Mouse (Mus musculus): ENCODE measurements around the gene Gsk3a.
"Not testable (repeated sequence)": the region's sequence is repeated elsewhere in the genome, so short reads cannot be mapped to it uniquely, and the experiment has no call there.

The Gsk3a gene

DNA sequence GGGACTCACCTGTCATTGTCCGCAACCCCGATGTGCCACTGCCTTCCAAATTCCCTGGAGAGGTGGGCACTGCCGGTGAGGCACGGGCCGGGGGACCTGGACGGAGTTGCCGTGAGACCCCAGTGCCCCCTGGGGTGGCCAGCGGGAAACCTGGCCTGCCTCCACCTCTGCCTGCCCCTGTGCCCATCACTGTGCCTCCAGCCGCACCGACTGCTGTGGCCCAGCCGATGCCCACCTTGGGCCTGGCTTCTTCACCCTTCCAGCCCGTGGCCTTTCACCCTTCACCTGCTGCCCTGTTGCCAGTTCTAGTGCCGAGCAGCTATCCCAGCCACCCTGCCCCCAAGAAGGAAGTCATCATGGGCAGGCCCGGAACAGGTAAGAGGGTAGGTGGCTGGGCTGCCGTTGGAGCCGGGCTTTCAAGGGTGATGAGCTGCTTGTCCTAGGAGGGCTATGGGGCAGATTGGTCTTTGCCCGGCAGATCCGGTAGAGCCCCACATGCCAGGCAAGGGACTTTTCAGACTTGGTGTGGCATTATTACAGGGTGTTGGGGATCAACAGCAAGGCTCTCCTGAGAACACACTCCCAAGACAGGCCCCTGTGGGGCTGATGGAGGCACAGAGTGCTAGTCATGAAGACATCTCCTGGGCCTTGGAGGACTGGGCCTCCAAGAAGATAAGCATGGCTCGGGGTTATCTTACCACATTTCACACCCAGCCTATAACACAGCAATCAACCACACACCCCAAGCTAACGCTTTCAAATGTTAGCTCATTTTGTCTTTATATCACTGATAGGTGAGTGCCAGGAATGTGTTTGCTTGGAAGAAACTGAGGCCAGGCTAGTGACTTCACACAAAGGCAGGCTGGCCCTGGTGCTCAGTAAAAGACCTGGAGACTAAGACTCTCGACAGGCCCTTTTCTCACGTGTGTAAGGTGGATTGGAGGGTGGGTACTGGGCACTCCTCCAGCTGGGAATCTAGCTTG, 35.9 kb upstream of the Gsk3a start:
- DNase-seq (ENCODE audit: low read depth, low spot score), result no peak

DNA sequence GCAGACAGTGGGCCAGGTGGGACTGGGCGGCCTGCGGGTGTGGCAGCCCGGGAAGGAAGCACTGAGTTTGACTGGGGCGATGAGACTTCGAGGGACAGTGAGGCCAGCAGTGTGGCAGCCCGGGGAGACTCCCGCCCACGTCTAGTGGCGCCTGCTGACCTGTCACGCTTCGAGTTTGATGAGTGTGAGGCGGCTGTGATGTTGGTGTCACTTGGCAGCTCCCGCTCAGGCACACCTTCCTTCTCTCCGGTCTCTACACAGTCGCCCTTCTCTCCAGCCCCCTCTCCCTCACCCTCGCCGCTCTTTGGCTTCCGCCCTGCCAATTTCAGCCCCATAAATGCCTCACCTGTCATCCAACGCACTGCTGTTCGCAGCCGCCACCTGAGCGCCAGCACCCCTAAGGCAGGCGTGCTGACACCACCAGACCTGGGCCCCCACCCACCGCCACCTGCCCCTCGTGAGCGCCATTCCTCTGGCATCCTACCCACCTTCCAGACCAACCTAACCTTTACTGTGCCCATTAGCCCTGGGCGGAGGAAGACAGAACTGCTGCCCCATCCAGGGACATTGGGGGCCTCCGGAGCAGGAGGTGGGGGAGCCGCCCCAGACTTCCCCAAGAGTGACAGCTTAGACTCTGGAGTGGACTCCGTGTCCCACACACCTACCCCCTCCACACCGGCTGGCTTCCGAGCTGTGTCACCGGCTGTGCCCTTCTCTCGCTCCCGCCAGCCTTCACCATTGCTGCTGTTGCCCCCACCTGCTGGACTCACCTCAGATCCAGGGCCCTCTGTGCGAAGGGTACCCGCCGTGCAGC, 35.0 kb upstream of the Gsk3a start:
- no peak for DNase-seq (ENCODE audit: low read depth, low spot score)

- DNase-seq (ENCODE audit: low read depth, low spot score), result no peak
Observed at GRCm38 (mm10) chr7:25271651-25272444, 34.2 kb upstream of the Gsk3a start.

- no peak for DNase-seq (ENCODE audit: low read depth, low spot score)
Observed at GRCm38 (mm10) chr7:25270652-25271633, 33.3 kb upstream of the Gsk3a start.

GRCm38 (mm10) chr7:25269545-25270271, 32.1 kb upstream of the Gsk3a start:
- DNase-seq (ENCODE audit: low read depth, low spot score), result peak; percentile 22

GRCm38 (mm10) chr7:25269029-25269428, 31.4 kb upstream of the Gsk3a start:
- no peak for DNase-seq (ENCODE audit: low read depth, low spot score)

DNA sequence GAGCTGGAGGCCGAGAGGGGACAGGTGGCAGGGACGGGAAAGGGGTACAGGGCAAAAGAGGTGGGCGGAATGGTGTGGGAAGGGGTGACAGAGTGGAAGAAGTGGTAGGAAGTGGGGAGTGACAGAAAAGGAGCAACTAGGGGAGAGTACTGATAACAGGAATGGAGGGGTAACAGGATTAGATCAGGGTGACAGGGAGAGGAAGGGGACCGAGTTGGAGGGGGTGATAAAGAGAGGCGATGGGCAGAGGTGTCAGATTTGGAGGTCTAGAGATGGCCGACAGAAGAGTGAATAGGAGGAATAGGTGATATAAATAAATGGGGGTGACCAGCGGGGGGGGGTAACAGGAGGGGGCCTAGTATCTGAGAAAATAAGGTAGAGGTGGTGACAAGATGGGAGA, 30.9 kb upstream of the Gsk3a start:
- no peak for DNase-seq (ENCODE audit: low read depth, low spot score)

DNA sequence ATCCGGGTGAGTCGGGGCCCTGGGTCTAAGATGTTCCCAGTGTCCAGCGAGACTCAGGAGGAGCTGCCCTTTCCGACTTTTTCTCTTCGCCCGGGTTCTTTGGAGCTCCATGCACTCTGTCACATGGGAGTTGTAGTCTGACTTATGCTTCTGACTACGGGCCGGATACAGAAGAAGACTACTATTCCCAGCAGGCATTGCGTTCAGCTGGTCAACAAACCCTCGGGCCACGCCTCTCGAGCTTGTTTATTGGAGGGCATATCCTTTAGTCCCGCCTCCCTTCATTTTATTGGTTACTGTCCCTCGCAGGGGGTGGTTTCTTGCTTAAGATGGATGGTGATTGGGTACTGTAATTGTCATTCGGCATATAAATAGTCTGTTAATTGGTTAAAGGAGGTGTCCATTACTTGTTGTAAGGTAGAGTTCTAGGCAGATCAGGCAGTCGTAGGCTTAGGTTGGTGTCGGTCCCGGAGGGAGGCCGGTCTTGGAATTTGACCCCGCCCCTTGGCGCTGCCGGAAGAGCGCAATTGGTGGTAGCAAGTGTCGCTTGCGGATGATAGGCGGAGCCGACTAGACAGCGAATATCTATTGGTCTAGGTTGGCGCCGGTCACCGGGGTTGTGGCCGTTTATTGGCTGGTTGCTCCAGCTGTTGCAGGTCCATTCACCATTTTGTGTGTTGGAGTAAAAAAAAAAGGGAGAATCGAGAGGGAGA, 30.3 kb upstream of the Gsk3a start:
- peak; percentile 100 for DNase-seq (ENCODE audit: low read depth, low spot score)

- DNase-seq (ENCODE audit: low read depth, low spot score), result peak; percentile 100
Observed at GRCm38 (mm10) chr7:25267301-25267750, 29.7 kb upstream of the Gsk3a start, which contains the start of gene Cic. Gene Cic (plus strand): TSS chr7:25267704.

GRCm38 (mm10) chr7:25266180-25266962, 28.7 kb upstream of the Gsk3a start:
- DNase-seq (ENCODE audit: low read depth, low spot score), result no peak

- DNase-seq (ENCODE audit: low read depth, low spot score), result not testable (repeated sequence)
Observed at GRCm38 (mm10) chr7:25265743-25266142, 28.1 kb upstream of the Gsk3a start.

- DNase-seq (ENCODE audit: low read depth, low spot score), result no peak
Observed at GRCm38 (mm10) chr7:25263968-25264870, 26.6 kb upstream of the Gsk3a start.

GRCm38 (mm10) chr7:25261896-25262295, 24.2 kb upstream of the Gsk3a start:
- no peak for DNase-seq (ENCODE audit: low read depth, low spot score)

DNA sequence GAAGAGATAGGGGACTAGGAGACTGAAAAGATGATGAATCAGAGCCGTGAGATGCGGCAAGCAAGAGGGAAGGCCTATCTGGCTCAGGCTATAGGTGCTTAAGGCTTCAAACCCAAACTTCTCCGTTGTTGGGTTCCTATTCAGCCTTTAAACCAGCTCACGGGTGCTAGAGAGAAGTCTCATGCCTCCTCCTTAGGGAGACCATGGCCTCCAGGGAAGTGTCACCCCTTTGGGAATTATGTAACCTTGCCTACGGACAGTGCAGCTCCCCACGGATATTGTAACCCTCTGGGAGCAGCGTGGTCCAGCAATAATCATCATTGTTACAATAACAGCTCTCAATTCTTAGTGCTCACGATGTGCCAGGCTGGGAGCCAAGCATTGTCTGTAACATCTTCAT, 14.2 kb upstream of the Gsk3a start:
- DNase-seq (ENCODE audit: low read depth, low spot score), result peak; percentile 51

DNA sequence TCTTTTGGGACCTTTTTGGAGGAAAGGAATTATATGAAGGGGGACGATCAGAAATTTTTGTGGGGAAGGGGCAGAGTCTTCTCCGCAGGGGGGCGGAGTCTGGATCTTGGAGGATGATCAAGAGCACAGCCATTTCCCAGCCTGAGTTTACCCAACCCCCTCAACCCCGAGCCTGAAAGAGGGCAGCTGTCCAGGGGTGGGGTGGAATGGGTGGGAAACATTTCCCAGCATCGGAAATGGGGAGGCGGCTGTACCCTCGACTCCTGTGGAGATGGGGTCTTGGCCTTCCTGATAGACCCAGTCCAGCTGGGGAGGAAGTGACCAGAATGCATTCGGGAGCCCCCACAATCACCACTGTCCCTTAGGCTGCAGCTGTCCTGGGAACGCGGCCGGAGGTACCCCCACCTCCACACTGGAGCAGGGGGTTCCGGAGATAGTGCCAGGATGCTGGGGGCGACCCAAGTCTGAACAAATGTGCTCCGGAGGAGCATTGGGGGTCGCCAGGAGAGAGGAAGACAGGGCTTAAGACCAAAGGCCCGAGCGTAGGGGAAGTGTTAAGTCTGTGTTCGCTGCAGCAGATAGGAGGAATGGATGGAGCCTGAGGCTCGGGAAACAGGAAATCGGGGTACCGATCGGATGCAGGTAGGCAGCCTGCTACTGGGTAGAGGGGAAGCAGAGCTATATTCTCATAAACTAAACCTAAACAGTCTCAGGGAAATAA, 13.6 kb upstream of the Gsk3a start:
- peak; percentile 60 for DNase-seq (ENCODE audit: low read depth, low spot score)
